Mouse (Mus musculus) ES-E14 (cell line): ENCODE results near the gene Bmp7.

Experiments
- CHD2 ChIP-seq: IDR thresholded peaks from 2 replicates; pipeline ENCODE4 v1.6.1; 2014; ENCODE audit warnings: mild to moderate bottlenecking, low read depth, low read length, inconsistent platforms
- ZNF384 ChIP-seq: IDR thresholded peaks from 2 replicates; pipeline ENCODE4 v1.6.1; 2012; ENCODE audit warnings: low read depth, low read length, inconsistent platforms

DNA sequence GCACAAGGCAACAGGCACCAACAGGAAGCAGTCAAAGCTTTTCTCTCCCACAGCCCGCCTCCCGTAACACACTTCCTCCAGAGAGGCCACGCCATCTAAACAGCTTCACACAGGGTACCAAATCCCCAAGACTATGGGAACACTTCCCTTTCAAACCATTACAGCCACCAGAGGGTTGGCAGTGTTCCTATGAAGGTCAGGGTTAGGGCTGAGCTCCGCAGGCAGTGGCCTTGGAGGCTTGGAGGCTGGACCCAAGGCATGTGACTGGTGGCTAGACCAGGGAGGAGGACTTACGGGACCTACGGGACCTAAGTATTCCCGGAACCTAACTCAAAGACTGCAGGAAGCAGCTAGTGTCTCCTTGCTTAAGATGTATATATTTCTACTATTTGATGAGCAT, 80.0 kb downstream of the Bmp7 start:
- TF ChIP-seq ZNF384 (no peak), CHD2 (no peak)
